Mouse (Mus musculus): ENCODE data around the gene Rps11.
"Not testable (repeated sequence)": the region's sequence is repeated elsewhere in the genome, so short reads cannot be mapped to it uniquely, and the experiment has no call there.

Rps11 gene

DNA sequence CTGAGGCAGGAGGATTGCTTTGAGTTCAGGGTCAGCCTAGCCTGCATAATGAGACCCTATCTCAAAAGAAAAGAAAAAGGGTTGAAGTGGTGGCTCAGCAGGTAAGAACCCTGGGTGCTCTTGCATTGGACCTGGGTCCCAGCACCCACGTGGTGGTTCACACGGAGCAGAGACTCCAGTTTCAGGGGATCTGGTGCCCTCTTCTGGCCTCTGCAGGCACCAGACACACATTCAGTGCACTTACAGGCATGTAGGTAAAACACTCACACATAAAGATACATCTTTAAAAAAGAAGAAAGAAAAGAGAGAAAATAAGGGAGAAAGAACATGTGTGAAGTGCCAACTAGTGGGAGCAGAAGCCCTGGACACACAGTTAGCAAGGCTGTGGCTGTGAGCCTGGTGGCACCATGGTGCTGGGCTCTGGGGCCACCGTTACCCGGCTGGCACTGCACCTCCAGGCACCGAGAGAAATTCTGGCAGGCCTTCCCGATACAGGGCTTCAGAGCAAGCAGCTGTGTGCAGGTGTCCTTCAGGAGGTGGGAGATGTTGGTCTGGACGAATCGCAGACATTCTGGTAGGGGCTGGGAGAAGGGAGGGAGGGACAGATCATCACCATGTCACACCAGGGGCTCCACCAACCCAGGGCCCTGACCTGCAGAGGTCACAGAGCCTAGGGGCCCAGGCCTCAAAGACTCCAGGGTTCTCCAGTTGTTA is 9.4 kb upstream of the Rps11 start:
- DNase-seq (ENCODE audit: low spot score): no peak

DNA sequence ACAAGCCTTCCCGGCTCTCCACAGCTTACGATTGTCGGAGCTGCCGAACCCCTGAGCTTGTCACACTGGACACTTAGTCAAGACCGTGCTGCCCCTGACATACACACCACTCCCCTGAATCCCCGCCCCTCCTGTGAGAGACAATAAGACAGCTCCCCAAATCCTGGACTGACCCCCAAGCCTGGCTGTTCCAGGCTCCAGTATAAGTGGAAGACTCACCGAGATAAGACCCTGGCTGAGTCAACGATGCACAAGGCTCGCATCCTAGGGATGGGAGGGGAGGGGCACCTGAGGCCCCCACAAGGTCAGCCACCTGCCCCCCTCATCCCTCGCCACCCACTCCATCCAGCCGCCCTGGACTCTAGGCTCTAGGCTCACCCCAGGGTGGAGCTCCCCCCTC is 7.6 kb upstream of the Rps11 start:
- no peak for DNase-seq (ENCODE audit: low spot score)

DNA sequence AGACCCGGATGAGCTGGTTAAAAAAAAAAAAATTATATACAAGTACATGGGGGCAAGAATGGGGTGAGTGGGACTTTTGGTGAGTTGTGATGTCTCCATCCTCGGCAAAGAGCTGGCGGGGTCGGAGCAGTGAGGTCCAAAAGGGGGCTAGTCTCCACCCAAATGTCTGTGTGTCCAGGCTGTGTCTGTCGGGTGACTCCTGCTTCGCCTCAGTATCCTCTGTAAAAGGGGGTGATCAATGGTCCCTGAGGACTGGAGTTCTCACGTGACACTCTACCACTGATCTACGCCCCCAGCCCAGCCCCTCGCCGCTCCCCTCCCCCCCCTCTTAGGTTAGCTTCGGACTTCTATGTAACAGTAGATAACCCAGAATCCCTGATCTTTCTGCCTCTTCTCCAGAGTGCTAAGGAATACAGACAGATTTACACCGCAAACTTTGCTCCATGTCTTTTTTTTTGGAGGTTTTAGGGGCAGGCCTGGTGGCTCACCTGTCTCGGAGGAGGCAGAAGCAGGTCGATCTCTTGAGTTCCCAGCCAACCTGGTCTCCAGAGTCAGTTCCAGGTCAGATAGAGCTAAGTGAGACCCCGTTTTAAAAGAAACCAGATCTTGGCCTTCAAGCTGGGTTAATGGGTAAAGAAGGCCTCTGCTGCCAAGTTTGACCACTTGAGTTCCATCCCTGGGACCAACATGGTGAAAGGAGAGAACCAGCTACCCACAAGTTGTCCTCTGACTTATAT is 5.7 kb upstream of the Rps11 start:
- DNase-seq (ENCODE audit: low spot score): no peak

DNA sequence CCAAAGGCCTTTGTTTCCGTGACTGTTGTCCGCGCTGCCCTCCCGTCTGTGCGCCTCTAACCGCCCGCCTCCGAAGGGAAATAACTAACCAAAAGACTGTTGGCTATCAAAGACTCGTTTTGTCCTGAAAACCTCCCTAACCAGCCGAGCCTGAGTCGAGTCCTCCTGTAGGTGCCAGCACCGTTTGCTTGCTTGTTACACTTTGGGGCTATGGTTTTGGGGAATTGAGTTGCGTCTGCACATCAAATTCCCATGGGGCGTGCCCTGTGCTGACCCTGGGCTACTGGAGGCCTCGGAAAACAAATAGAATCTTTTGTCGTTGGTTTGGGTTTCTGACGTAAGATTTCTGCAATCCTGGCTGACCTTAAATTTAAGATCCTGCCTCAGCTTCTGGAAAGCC is 5.1 kb upstream of the Rps11 start:
- no peak for DNase-seq (ENCODE audit: low spot score)

DNA sequence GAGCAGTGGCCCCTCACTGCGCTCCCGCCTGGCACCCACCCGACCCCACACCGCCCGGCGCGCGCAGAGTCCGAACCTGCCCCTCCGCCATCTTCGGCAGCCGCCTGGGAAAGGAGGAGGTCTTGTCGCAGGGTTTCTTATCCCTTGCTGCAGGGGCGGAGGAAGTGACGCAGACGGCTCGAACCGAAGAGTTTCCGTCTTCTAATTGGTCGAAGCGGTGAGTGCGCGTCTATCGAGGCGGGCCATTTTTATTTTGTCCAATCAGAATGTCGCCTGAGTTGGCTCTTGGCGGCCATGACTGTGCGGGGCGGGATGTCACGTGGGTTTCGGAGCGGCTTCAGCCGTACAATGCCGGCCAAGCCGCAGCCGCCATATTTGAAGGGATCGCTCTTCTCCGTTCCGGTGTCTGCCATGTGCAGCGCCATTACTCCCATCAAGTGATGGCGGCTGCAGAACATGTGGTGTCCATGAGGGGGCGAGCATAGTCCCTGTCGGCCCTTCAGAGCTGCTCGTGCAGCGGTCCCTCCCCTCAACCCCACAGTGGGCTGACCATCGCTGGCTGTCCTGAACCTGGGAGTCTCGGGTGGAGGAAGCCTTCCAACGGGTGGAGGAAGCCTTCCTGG is 4.5 kb upstream of the Rps11 start, which contains the start of gene Rpl13a:
TSS of gene Rpl13a (minus strand) at position 138 of the 623 bp plus-strand sequence.
- DNase-seq (ENCODE audit: low spot score): peak; percentile 98

DNA sequence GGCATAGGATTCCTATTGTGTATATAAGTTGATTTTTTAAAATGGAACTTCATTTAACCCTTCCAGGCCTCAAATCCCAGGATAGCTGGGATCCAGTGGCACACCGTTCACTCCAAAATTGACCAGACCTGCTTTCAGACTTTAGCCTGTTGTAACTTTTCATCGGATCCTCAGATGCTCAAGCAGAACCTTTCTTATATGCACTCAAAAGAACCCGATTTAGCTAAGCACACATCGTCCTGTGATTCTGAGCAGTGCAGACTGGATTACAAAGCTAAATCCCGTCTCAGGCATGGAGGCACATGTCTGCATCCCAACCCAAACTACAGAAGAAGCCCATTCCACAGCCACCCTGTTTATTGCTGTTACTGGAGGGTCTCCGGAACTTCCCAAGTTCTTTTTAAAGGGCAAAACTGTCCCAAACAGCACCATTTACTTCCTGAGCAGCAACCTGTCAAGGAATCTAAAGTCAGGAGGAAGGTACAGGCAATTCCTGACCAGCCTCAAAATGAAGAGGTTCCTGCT is 3.5 kb upstream of the Rps11 start:
- DNase-seq (ENCODE audit: low spot score): no peak

DNA sequence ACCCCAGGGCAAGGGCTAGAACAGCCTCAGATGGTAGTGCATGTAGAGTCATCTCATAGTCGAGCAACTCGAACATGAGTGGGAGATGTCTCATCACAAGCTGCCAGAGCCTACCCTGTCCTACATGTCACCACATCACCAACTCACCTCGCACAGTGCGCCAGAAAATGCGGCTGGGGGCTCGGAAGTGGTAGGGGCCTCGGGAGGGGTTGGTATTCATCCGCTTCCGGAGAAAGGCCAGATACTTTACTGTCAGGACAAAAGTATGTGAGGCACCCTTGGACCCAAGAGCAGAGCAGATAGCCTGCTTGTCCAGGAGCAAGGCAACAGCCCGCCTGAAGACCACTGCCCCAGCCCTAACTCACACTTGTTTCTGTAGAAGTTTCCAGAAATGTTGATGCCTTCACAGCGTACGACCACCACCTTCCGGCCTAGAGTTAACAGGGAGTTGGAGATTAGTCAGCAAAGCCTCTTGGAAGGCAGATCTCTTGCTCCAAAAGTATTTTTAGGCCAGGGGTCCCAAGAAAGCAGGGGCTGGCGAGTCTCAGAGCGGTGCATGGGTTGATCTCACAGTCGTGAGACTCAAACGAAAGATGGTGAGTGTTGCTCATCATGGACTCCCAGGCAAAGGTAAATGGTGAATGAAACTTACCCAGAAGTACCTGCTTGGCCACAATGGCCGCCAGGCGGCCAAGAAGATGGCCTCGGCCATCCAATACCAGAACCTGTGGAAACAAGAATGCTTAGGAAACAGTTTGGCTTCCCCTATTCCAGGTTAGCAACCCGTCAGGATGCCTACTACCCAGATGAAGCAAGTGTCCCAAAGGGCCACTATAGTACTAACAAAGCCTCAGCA is 2.8 kb upstream of the Rps11 start:
- DNase-seq (ENCODE audit: low spot score): no peak

DNA sequence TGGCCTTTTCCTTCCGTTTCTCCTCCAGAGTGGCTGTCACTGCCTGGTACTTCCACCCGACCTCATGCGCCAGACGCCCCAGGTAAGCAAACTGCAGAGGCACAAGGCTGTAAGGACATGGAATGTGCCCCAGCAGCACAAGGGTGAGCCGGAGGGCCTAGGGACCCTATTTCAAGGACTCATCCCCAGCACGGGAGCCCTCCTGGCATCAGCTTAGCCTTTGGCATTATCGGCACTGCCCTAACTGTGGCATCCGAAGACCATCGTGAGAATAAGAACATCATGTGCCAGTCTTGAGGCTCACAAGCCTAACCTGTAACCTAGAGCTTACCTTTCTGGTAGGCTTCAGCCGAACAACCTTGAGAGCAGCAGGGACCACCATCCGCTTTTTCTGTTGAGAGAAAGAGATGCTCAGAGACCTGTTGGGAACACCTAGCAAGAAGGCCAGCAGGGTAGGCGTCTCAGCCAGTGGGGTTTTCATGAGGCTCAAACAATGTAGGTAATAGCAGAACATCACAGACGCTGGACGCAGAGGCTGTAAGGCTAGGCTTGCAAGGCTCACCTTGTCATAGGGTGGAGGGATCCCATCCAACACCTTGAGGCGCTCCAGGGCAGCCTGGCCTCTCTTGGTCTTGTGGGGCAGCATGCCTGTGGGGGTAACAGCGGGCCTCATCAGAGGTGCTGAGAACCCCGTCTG is 2.1 kb upstream of the Rps11 start:
- no peak for DNase-seq (ENCODE audit: low spot score)

DNA sequence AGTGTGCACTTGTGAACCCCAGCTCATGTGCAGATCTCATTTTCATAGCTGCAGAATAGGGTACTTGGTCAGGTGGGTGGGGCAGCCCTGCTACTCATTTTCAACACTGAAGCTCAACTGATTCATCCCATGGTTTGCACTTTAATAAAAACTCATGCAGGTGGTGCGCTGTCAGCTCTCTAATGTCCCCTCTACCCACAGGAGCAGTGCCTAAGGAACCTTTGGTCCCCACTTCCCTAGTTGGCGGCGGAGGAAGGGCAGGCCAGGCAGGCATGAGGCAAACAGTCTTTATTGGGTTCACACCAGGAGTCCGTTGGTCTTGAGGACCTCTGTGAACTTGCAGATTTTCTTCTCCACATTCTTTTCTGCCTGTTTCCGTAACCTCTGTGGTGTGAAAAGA is 1.4 kb upstream of the Rps11 start:
- DNase-seq (ENCODE audit: low spot score): not testable (repeated sequence)

DNA sequence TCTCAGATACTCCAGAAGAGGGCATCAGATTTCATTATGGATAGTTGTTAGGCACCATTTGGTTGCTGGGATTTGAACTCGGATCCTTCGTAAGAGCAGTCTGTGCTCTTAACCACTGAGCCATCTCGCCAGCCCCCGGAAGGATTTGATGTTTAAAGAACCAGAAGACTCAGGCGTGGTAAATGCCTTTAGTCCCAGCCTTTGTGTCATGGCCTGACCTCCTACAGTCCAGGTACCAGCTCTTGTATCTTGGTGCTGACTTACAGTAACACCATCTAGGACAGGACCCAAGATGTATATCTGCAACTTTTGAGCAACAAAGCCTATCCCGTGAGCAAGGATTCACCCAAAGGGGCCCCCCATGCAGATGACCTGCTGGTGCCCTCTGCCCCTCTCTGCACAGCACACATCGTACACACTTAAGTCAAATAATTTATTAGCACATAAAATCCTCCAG is 933 bp upstream of the Rps11 start:
- DNase-seq (ENCODE audit: low spot score): no peak

DNA sequence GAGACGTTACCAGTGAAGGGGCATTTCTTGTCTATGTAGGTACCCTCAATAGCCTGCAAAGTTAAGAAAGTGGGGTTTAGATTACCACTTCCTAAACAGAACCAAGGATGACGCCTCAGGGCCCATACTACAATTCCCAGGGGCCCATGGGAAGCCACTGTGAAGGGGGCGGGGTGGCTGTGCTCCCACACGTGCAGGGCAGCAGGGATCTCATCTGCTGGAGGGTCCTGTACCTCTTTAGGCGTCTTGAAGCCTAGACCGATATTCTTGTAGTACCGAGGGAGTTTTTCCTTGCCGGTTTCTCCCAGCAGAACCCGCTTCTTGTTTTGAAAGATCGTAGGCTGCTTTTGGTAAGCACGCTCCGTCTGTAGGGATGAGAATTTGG is 1.1 kb downstream of the Rps11 start:
- peak; percentile 41 for DNase-seq (ENCODE audit: low spot score)

DNA sequence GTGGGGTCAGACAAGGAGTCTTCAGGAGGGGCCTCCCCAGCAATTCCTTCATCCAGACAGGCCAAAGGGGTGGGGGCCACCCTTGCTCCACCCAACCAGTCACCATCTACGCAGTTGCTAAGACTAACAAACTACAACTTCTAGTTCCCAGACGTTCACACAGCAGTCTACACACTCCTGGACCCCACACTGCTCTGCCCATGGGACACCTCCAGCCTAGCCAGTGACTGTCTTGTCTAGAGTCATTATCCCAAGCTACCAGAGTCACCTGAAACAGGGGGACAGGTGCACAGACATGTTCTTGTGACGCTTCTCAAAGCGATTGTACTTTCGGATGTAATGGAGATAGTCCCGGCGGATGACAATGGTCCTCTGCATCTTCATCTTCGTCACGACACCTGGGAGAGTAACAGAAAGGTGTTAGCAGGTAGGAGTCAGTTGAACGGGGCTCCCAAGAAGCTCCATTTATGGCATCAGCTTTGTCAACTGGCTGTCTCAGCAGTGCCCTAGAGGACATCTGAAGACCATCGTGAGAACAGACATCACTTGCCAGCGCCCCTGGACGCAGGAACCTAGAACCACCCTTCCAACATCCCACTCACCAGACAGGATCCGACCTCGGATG is 1.6 kb downstream of the Rps11 start:
- DNase-seq (ENCODE audit: low spot score): no peak

DNA sequence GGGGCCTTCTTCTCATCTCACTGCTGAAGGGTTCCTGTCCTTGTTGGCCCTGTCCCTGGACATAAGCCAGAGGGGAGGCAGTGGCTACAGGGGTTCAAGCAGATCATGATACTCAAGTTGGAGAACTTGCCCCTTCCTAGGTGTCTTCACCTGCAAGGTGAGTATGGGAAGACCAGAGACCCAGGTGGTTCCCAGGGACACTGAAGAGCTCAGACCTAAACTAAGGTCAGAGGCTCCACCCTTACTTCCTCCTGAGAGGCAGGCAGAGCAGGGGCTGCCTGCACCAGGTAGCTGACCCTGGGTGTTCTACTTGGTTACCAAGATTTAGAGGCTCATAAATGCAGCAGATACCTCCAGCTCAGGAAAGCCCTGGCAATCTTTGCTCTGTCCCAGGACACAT is 2.3 kb downstream of the Rps11 start:
- DNase-seq (ENCODE audit: low spot score): no peak

DNA sequence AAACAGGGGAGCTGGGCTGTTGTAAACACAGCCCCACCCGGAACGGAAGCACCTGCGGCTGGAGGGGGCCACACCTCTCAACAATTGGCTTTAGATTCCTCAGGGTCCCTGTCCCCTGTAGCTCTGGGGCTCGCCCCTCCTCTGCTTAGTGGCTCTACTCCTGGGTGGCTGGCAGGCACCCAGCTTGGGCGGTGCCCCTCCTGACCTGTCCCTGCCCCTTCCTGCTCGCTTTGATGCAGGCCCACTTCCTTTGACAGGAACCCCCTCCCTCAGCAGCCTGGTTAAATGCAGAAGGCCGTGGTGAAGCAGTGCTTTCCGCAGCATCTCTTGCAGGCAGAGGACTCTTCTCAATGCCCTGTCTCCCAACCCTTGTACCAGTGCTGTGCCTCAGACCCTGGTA is 2.8 kb downstream of the Rps11 start:
- DNase-seq (ENCODE audit: low spot score): no peak

DNA sequence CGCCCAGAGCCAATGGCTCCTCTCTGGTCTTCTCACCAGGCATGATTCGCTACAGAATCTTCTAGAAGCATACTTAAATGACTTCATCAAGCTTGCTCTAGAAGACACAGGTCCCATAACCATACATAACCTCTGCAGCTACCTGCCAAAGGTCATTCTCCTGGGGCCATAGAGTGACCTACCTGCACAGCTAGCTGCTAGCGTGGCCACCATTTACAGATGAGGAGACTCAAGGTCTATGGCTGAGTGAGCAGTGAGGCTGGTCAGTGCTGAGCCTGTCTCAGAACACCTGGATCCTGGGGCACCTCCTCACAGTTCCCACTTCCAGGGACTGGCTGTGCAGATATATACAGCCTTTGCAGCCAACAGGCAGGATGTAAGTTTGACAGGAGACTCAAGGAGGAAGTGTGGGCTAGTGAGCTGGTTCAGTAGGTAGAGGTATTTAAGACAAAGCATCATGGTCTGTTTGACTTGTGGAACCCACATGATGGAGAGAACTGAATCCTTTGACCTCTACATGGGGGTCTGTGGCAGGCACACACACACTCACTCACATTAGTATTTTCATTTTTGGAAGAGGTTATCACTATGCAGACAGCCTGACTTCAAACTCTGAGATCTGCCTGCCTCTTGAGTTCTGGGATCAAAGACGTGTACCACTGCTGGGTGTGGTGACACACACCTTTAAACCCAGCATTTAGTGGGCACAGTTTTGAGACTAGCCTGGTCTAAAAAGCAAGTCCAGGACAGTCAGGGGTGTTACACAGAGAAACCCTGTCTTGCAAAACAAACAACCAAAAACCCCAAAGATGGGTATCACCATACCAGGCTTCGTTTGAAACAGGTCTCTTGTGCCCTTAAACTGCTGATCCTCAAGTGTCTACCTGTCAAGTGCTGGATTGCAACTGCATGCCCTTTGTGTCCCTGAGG is 4.2 kb downstream of the Rps11 start:
- DNase-seq (ENCODE audit: low spot score): no peak

DNA sequence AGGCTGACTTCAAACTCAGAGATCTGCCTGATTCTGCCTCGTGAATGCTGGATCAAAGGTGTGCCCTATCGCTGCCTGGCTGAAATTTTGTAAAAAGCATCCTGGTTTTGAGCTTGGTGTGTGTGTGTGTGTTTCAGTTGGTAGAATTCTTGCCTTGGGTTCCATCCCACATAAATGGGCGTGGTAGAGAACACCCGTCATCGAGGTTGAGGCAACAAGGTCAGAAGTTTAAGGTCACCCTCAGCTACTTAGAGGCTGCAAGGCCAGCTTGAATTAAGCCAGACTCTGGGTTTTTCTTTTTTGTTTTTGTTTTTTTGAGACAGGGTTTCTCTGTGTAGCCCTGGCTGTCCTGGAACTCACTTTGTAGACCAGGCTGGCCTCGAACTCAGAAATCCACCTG is 5.9 kb downstream of the Rps11 start:
- DNase-seq (ENCODE audit: low spot score): no peak

DNA sequence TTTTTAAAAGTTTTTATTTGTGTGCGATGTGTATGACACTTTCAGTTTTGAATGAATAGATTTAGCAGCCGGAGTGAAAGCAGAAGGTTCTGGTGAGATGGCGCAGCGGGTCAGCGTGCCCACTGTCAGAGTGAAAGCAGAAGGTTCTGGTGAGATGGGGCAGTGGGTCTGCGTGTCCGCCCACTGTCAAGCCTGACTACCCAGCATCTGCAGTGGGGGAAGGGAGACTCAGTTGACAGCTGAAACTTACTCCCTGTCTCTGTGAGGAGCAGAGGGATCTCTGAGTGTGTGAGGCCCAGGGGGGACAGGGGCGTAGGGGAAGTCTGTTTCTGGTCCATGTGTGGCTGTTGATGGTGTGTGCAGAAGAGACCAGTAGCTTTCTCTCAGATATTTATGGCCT is 6.7 kb downstream of the Rps11 start:
- DNase-seq (ENCODE audit: low spot score): no peak

DNA sequence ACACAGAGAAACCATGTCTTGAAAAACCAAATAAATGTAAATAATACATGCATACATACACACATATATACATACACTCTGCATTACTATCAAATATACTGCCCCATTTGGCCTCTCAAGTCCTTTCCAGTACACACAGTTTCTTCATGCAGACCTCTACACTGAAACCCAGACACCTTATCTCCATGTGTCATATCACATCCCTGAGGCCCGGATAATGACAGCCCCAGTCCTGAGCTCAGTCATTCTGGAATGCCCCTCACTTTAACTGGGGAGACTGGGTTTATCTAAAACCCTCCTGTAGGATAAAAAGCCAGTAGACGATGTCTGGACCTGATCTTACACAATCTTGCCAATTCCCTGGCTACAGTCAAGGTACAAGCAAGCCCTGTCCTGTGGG is 10.8 kb downstream of the Rps11 start:
- DNase-seq (ENCODE audit: low spot score): no peak

DNA sequence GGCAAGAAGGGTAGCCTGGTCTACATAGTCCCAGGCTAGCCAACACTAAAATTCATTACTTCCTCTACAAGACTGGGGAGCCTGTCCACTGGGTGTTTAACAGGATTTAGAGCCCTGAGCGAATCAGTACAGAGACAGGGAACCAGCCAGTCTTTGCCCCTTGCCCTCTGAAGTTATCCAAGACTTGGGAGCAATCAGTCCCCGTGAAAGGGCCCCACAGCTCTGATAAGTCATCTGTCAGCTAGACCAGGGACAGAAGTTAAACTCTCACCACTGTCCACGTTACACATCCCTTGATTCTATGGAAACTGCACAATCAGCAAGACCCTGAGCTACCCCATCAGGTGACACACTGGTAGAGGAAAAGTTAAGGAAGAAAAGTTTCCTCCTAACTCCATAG is 11.7 kb downstream of the Rps11 start:
- no peak for DNase-seq (ENCODE audit: low spot score)

DNA sequence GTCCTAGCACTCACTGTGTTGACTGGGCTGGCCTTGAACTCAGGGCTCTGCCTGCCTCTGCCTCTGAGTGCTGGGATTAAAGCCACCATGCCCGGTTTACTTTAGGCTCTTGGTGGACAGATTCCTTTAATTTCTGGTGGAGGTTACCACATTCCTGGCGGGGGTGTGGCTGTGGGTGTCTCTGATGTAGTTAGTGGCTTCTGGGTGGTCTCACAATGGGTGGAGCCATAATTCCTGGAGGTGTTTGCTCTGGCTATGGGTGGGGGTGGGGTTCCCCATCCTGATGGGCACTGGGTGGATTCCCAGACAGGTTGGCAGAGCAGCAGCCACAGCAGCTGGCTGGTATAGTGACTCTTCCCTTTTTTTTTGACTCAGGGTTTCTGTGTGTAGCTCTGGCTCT is 12.3 kb downstream of the Rps11 start:
- DNase-seq (ENCODE audit: low spot score): no peak

Data from urinary bladder, postnatal 14 days (tissue).